Mouse (Mus musculus) gastrocnemius, adult 18-20 months (tissue): ENCODE results near the gene Fgf2. TPM values are rescaled to one million over a fixed set of nuclear protein-coding genes. Genes with fewer than 3 reads are reported as not detected.

Source experiments
- DNase-seq: peaks from one replicate; pipeline ENCODE4 v3.0.0; 2021; ENCODE audit warnings: low spot score
- total RNA-seq, 2 experiments: library from RNA; stranded (reverse); gene quantifications; 2 replicates each; pipeline ENCODE4 v1.2.3; 2021

Fgf2 gene
- total RNA-seq, 2 experiments from 2014 or later: 5.7 to 10.1 TPM

DNA sequence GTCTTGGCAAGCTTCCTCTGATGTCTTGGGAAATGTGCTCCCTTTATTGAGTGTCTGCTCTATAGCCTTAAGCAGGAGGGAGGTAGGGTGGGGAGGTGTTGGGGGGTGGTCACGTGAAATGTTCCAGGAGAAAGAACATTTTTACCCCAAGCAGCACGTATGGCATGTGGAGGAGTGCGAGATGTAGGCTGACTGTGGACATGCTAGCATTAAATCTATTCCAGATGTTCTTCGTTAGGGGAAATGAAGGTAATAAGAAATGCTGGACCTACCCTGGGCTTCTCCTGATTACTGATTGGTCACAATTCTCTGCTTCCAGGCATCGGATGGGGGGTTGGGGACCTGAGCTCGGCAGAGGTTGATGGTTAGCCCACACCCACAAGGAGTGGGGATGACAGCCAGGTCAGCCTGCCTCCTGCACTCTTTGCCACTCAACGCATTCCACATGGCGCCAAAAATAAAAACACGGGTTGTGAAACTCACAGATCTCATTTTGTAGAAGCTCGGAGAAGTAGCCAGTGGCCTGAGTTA lies 5.9 kb downstream of the Fgf2 start:
- DNase-seq: peak; percentile 69

GRCm38 (mm10) chr3:37354737-37355136 lies 6.6 kb downstream of the Fgf2 start:
- peak; percentile 27 for DNase-seq

DNA sequence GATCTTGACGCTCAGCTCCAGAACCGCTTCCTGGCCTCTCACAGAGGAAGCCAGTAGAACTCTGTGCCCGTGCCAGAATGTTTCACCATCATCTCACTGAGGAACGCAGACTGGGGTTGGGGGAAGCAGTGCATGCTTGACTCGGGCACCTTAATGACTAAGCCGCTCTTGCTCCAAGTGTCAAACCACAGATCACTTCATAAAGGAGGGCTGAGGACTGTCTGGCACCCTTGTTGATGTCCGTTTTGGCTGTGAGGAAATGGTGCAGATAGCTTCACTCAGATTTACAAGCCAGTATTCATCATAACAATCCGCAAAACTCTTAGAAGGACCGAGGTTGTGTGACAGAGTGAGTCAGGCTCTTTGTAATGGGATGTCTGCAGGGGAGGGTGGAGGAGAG lies 12.6 kb downstream of the Fgf2 start:
- no peak for DNase-seq

- DNase-seq: no peak
Measured at GRCm38 (mm10) chr3:37365144-37365543, 17.0 kb downstream of the Fgf2 start.

- no peak for DNase-seq
Measured at GRCm38 (mm10) chr3:37365976-37366375, 17.8 kb downstream of the Fgf2 start.

- no peak for DNase-seq
Measured at GRCm38 (mm10) chr3:37366381-37367053, 18.4 kb downstream of the Fgf2 start.

DNA sequence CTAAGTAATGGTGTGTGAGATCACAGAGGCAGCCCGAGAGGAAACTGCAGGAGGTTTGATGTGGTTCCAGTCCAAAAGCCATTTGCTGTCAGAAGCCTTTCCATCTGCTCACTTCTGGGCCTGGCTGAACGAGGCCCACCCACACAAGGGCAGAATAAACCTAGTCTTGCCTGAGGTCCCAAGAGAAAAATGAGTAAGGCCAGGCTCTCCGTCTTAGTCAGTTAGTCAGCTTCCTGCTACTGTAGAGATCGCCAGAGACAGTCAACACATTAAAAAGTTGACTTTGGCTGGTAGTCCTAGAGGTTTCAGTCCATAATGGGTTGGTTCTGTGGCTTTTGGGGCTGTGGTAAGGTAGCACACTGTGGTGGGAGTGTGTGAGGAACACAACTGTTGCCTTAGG lies 22.3 kb downstream of the Fgf2 start:
- DNase-seq: no peak

DNA sequence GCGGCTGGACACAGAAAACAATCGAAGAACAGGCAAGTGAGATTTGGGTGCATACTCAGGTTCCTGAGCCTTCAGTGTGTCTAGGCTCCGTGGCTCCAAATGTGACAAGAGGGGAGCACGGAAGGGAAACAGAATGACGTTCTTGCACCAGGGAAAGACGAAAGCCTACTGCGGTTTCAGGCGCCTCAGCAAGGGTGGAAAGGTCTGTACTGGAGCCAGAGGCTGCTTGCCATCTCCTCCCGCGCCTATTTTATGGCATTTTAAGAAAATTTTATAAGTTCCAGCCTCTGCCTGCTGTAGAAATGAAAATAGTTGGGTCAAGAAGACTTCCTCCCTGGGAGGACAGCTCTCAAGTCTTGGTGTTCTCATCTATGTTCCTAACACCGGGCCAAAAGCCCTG lies 25.6 kb downstream of the Fgf2 start:
- DNase-seq: no peak

- no peak for DNase-seq
Measured at GRCm38 (mm10) chr3:37377926-37378325, 29.8 kb downstream of the Fgf2 start.

DNA sequence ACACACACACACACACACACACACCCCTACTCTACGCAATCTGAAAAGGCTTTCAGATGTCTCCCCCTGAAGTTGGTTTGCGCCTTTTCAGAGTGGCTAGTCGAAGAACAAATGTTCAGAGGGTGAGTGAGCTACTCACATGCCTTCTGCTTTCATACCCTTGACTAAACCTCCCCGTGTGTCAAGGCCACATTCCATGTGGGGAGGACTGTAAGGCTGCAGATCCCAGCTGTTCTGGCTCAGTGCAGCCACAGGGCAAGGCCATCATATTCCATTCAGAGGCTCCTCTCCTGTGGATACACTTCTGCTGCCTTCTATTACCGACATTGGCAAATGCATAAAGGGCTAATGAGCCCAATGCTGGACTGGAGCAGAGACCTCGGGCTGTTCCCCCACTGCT lies 30.3 kb downstream of the Fgf2 start:
- no peak for DNase-seq

- no peak for DNase-seq
Measured at GRCm38 (mm10) chr3:37379201-37379600, 31.1 kb downstream of the Fgf2 start.

- DNase-seq: peak; percentile 89
Measured at GRCm38 (mm10) chr3:37379930-37380881, 32.1 kb downstream of the Fgf2 start.

GRCm38 (mm10) chr3:37381457-37381856 lies 33.3 kb downstream of the Fgf2 start:
- DNase-seq: no peak

GRCm38 (mm10) chr3:37383096-37383765 lies 35.1 kb downstream of the Fgf2 start:
- DNase-seq: peak; percentile 68

DNA sequence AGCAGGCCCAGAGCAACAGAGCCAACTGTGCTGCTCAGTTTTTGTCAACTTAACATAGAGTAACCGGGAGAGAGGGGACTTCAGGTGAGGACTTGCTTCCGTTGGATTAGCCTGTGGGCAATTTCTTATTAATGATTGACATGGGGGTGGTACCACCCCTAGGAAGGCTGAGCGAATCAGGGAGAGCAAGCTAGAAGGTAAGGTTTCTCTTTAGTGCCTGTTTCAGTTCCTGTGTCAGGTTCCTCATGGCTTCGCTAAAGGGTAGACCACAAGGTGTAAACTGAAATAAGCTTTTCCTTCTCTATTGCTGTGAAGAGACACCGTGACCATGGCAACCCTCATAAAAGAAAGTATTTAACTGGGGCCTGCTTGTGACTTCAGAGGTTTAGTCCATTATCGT lies 39.2 kb downstream of the Fgf2 start:
- DNase-seq: no peak

- DNase-seq: no peak
Measured at GRCm38 (mm10) chr3:37396930-37397608, 48.9 kb downstream of the Fgf2 start.

- no peak for DNase-seq
Measured at GRCm38 (mm10) chr3:37397646-37398045, 49.5 kb downstream of the Fgf2 start.

DNA sequence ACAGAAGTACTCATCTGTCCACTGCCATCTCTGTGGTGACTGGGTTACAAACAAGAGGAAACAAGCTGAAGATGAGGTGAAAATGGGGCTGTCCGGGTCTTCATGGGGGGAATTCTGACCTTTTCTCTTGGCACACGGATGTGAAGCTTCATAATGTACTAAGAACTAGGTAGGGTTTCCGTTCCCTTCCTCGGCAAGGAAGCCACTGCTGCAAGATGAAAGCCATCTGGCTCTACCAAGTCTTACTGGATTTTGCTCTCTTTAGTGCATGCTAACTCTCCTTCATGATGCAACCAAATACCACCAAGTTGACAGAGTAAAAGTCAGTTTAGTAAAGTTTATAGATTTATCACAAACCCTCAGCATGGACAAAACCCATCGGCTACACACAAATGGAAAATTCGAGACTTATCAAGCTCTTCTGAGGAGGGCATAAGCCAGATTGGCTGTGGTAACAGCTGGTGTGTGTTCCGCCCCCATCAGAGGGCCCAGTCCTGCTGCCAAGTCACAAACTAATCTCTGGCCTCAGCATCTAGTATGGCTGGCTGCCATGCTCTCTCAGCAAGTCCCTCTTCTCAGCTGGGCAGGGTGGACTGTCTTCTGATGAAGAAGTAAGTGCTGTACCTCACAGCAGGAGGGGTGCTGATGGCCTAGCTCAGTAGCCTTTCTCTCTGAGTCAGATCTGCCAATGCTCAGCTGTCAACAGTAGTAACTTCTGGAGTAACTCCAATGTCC lies 50.7 kb downstream of the Fgf2 start:
- DNase-seq: peak; percentile 86

DNA sequence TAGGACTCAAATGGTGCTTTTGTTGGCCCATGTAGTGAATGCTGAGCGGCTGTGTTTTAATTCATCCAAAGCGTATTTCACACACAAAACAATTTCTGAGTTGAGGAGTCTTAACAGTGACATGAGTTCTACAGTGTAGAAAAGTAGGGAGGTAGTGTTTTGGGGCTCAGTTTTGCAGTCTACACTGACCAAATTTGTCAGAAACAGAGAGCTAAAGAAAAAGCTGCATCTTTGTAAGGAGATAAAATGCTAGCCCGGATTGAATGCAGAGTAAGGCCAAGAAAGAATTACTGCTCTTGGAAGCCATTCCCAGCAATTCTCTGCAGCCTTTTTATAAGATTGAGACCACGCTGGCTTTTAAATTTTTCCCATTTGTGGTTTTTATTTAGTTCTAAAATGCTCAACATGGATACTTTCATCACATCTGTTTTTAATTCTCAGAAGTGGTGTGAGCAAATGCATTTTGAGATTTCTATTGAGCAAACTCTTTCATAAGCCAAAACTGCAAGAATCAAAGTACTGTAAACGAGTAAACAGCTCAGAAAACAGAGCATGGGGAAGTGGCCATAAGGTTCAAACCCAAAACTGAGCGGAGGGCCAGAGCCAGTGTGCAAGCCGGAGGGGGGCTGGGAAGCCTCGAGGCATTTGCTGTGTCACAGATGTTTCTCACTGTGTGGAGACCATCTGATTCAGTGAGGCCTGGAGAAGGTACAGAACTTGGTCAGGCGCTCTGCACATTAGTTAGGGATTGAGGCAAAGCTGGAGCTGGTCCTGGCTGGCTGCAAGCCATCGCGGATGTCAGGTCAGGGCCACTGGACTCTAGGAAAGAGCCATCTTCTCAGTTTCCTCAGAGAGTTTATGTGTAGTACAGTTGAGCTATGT lies 53.8 kb downstream of the Fgf2 start:
- peak; percentile 58 for DNase-seq

DNA sequence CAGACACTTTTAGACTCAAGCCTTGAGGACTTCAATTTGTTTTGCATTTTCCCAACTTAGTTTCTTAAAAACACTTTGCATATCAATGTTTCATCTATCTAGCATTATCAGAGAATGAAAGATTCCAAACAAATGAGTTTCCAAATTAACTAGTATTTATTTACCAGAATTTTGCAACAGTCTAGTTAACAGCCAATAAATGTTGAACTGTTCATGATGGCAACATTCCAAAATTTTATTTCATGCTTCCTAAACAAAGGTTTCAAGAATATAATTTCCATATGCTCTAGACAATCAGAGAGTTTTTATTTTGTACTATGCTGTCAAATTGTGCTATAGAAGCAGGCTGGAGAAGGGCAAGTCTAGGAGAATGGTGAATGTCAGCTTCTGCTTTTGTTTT lies 59.5 kb downstream of the Fgf2 start:
- DNase-seq: no peak
